Mouse (Mus musculus) T-helper 2 cell (primary cell): ENCODE results near the gene C1qtnf7.

Experiments used
- in situ Hi-C: fragments of 300-600 bp; cut with MboI, MseI; formaldehyde crosslinking; loops from one replicate; pipeline ENCODE4 v1.15.1; 2025; ENCODE audit warnings: high pct_unique_total_duplicates

The C1qtnf7 gene

DNA sequence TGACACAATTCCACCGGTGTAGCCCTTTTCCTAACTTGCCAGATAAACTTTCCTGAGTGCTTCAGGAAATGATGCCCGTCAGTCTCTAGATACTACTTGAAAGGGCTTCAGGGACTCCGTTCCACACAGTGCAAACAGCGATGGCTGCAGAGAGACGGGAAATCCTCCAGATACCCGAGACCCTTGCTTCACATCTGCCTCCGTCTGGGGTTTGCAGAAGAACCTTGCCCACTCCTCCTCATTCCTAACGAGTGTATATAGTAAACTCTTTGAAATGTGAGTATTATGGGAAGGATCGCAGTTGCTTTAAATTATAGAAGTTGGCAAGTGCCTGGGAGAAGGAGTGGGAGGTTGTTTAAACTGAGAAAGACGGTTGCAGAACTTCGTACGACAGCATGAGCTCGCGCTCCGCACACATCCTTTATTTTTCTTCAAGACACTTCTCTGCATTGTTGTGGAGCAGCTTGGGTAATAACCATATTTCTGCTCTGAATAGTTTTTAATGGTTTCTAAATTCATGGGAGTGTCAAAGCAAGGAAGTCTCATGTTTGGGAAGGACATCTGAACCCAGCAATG, at the start of gene C1qtnf7:
C1qtnf7 (plus strand) TSS at position 138 of the 576 bp plus-strand sequence.
- in situ Hi-C loops, result no loop called here

DNA sequence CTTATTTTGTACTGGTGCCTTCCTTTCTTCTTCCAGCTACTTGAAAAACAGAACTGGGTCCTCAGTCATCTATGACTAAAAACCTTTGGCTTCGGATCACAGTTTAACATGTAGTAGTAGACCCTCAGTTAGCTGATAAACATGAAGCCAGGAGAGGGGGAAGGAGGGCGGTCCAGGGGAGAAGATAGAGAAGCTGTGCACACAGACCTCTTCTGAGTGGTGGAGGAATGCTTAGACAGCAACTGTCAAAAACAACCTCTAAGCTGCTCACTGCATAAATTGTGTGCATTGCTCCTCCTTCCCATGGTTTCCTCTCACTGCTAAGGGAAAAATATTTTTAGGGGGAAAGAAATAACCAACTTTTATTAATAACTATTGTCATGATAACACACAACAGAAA, 48.6 kb upstream of the C1qtnf7 start:
- in situ Hi-C loops, result no loop called here

DNA sequence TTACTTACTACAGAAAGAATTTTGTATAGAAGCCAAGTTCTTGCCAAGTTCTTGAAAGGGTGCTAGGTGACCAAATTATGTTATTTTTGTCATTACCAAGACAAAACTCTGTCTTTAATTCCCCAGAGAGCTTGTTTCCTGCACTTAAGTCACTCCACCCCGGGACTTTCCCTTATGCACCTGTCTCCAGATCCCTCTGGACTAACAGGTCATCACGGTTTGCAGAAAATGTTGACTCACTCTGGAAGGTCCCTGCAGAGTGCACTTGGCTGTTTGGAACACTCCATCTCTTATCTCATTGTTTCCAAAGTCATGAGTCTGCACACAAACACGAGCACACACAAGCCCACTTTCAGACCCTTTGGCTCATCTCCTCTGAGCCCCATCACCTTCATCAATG, 48.1 kb upstream of the C1qtnf7 start:
- in situ Hi-C loops, result no loop called here

DNA sequence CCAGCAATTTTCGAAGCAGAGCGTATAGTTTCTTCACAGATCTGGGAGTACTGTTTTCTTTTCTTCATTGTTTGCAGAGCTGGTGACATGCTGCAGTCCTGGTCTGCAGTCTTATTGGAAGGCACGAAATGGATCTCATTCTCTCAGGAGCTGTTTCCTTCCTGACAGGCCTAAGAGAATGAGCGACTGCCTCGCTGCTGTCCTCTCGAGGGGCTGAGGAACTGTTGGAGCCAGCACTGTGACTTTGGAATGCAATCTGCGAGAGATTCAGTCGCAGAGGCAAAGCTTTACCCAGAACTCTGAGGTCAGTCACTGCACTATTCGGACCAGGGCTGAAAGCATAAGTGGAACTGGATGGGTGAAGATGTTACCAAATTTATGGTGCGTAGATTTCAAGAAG, 46.4 kb upstream of the C1qtnf7 start:
- in situ Hi-C loops, result no loop called here

DNA sequence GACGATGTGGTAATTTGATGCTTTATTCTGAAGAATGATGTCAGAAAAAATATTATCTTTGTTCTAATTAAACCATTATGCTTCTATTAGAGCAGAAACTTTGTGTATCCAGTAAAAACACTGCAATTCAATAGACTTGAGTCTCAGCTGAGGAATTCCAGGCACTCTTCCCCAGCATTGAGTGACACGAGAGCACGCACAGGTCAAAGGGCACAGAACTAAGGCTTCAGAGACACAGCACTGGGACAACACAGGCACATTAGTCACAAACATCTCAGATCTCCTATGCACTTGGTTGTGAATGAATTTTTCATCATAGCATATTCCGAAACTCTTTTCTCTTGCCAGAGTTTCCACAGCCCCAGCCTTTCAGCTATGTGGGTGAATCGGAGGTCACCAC, 37.4 kb upstream of the C1qtnf7 start:
- in situ Hi-C loops, result no loop called here

DNA sequence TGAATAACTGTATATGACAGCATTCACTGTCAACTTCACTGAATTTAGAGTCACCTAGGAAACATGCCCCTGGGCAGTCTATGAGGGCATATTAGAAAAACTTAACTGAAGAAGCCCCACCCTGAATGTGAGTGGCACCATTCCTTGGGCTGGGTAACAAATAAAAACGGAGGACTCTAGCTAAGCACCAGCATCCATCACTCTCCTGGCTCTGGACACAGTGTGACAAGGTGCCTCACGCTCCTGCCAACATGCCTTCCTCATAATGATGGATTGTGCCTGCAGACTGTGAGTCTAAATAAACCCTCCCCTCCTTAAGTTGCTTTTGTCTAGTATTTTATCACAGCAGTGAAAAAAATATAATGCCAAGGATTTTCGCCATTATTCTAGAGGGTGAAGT, 35.3 kb upstream of the C1qtnf7 start:
- in situ Hi-C loops, result no loop called here

DNA sequence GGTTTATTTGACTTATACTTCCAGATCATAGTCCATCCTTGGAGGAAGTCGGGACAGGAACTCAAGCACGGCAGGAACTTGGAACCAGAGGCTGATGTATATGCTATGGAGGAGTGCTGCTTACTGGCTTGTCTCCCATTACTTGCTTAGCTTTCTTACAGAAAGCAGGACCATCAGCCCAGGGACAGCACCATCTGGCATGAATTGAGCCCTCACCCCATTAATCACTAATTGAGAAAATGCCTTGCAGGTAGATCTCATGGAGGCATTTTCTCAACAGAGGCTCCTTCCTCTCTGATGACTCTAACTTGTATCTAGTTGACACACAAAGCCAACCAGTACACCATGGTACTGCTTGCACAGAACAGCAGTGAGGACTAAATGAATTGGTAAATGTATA, 34.6 kb upstream of the C1qtnf7 start:
- in situ Hi-C loops, result no loop called here

DNA sequence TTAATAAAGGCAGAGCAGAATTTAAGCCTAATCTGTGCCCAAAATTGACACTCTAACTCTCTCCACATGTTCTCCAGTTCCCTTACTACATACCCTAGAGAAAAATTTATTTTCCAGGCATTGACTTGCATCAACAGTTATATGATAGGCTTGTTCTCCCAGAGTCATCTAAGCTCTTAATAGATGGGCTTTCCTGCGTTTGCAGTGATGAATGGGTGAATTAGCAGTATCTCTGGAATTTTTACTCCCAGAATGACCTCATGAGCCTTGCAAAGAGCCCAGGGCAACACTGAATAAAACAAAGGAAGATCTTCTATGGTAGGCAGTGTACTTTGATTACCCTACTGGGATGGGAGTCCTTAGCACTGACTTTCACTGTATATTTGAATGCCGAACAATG, 33.5 kb upstream of the C1qtnf7 start:
- in situ Hi-C loops, result no loop called here

DNA sequence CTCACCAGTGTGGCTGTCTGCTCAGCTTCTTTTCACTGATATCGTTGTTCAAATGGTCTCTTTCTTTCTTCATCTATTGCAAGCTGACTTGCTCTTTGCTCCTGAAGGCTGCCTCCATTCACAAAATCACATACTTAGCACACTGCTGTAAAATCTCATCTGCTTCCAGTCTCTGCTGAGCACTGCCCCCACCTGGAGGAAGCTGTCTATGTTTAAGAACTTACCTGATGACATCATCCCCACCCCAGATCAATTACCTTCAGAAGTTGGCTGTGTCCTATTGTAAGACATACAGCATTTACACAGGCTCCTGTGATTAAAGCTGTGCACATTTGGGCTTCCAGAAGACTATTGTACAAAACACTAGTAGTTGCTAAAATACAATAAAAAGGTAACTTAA, 13.5 kb upstream of the C1qtnf7 start:
- in situ Hi-C loops, result loop anchor here (10.0 kb wide), 1 partner anchor 1543 kb away; no protein-coding TSS in a partner anchor

DNA sequence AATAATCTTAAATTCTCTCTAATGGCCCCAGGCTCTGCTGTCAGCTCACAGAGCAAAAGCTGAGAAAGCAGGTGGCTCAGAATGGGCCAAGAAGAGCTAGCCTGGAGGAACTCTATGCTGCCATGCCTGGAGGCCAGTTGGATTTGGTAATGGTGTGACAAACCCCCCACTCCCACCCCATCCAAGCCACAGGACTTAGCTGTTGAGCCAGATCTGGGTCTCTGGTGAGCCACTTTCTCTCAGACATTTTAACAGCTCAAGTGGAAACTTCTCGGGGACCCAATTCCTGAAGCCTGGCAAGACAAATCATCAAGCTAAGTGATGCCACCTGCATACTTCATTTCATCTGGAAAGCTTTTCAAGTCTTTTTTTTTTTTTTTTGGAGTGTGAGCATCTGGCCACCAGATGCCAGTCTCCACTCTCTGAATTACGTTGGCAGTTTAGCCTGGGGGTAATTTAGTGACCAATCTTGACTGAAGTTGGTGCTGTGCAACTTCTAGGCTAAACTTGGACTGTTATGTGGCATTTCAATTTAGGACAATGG, 11.0 kb upstream of the C1qtnf7 start:
- in situ Hi-C loops, result loop anchor here (10.0 kb wide), 1 partner anchor 1540 kb away; no protein-coding TSS in a partner anchor

DNA sequence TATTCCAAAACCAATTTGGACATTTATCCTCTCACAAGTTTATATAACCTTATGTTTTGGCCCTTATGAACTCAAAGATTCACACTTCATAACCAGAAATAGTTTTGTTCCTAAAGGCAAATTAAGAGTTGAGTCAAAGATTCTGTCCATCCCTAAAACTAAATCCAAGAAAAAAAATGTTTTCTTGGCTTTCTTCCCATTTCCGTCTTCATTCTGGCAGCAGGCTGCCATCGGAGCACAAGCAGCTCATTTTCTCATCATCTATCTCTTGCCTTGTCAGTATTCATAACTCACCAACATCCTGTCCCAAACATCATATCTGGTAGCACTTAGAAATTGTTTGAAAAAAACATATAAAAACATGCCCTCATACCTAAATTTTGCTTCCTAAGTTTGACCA, 6.9 kb upstream of the C1qtnf7 start:
- in situ Hi-C loops, result loop anchor here (10.0 kb wide), 1 partner anchor 1536 kb away; no protein-coding TSS in a partner anchor

DNA sequence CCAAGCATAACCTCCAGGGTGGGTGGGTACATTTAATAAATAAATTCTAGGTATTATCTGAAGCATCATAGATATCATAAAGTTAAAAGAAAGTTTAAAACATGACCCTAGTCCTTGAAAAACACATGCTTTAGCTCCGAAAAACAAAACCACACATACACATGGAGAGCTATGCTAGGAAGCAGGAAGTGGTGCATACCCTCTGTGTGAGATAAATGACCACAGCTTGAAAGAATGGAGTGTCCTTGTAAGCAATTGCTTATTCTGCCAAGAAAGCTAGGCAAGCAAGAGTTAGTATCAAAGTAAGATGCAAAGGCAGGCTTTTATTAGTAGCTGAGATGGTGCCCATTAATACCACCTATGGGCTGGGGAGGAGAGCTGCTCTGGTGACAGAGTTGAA, 6.4 kb upstream of the C1qtnf7 start:
- in situ Hi-C loops, result loop anchor here (10.0 kb wide), 1 partner anchor 1536 kb away; no protein-coding TSS in a partner anchor

DNA sequence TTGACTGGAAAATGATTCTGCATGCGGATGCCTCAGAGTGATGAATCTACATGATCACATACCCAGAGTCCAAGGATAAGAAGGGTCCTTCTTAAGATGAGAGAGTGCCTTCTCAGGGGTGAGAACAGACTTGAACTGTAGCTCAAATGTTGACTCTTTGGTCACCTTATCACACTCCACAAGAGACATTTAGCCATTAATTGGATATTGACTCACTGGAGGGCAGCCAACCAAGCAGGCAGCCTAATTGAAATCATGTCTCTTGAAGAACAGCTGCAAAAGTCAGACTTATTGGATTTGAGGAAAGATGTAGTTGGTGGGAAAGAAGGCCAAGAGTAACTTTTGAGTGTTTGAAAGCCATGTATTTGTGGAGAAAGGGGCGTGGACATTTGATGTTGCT, 4.2 kb upstream of the C1qtnf7 start:
- in situ Hi-C loops, result no loop called here

DNA sequence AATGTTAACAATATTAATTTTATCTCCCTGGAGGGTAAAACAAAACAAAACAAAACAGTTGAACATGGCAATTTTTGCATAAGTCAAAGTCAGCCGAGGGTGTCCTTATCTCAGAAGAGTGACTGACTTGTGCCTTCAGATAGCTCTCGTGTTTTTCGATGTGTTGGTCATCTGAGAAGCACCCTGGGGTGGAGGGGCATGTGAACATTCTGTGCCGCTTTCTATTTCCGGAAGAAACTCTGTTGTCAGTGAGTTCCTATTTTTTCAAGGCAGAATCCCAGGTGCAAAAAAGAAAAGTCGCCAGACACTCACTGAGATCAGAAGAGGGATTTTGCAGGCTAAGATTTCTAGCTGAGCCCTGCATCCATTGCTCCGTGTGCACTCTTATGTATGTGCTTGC, 1.2 kb downstream of the C1qtnf7 start:
- in situ Hi-C loops, result no loop called here

DNA sequence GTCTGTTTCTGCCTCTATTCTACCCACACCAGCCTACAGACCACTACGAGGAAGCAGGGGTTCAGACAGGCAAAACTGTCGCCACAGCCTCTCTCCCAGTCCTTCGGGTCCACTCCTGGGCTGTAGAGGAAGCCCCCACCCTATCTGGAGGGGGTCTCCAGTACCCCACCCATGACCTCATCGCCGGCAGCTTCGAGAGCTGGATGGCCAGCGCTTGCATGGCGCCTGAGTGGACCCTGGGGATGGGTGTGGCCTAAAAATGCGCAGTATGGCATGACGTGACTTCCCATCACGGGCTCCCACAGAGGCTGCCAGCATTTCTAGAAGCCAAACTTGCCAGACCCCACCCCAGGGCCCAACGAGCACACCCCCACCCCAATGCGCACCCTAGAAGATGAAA, 2.0 kb downstream of the C1qtnf7 start:
- in situ Hi-C loops, result no loop called here

DNA sequence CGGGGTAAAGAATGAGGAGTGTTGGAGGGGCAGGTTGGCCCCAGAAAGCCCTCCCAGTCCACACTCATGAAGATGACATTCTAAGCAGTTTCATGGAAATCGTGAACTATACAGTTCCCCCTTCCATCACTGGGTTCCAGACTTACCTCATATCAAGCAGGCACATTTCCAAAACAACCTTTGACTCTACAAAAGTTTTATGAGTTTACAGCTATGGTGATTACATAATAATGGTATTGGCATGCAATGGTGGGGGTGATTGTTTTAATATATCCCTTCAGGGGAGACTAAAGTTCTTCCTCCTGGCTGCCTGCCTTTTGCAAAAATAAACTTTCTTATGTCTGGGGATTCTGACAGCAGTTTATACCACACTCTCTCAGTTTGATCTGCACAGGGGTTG, 4.6 kb downstream of the C1qtnf7 start:
- in situ Hi-C loops, result no loop called here

DNA sequence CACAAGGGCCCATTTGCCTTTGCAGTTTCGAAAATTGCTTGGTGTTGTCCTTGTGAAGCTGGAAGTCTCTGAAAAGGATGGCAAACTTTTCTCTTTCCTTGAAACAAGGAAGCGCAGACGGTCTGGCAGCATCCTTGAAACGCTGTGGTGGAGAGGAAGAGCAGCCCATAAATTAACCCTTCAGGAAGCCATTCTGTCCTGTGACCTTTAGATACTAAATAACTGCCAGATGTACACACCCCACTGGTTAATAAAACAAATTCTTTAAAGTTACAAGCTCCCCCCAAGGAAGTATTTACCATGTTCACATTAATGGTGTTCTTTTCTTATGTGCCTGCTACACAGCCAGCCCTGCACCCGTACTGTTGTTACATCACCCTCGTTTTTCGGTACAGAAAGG, 6.0 kb downstream of the C1qtnf7 start:
- in situ Hi-C loops, result no loop called here

DNA sequence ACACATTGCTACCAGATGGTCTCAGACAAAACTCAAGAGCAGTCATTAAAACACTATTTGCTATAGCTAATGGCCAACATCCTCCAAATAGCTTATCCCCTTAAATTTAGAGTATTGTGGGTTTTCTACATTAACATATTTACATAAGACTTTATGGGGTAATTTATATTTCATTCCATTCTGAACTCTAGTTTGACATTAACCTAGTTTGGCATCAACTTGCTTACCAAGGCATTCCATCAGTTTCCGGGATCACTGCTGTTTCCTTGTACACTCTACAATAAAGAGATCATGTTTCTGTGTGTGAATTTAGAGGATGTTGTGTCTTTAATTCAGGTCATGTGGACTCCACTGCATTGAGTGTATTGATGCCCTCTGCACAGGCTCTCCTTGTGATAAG, 7.5 kb downstream of the C1qtnf7 start:
- in situ Hi-C loops, result no loop called here

DNA sequence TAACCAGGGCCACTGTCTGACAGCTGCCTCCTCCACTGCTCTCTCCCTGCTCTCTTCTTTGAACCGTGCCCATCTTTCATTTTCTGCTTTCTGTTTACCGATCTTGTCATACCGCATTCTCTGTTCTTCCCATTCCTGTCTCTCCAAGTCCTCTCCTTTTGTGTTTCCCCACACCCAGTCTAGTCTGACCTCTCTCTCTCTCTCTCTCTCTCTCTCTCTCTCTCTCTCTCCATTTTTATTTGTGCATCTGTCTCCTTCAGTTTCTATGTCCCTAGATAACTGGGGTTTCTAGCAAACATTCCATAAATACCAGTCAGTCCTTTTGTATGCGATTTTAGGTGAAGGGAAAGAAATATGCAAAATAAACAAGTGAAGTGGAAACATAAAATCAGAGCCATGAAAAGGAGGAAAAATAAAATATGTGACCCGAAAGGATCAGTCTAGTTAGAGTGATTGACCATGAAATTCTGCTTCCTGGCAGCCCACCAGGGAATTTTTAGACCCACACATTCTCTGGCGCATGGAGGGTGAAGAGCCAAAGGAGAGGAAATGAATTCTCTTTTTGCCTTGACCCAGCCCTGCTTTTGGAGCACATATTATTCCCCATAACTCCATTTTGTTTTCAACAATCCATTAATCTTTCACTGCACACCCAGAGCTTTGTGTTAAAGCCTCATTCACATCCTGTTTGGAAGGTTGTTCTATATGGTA, 11.7 kb downstream of the C1qtnf7 start:
- in situ Hi-C loops, result no loop called here

DNA sequence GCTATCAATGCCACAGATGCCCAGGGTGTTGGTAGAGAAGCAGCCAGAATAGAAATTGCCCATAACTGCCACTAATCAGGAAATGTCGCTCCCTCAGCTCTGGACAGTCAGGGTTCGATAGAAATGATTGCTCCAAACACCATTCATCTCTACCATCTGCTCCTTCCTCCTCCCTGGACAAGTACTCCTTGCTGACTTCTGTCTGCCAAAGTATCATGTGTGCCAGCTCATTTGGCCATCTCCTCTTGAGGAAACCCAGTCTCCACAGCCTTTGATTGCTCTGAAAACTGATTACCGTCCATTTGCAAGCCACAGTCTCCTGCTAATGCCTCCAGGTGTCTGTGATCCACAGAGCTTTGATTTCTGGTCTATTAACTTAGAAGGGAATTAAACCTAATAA, 14.8 kb downstream of the C1qtnf7 start:
- in situ Hi-C loops, result no loop called here

DNA sequence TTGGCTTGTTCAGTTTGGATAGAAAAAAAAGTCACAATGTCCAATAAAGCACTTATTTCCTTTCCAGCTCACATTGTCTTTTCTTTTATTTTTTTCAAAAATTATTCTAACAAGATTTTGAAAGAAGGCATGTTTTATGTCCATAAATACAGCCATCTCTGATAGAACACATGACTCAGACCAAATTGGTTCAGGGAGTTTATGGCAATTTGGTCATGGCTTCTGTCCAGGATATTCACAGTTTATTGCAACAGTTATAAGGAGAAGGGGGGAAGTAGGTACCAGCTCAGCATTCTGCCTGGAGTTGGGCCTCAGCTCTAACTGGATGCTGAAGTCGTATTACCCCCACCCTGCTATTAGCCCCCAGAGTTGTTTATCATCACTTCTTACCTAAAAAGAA, 15.5 kb downstream of the C1qtnf7 start:
- in situ Hi-C loops, result no loop called here

DNA sequence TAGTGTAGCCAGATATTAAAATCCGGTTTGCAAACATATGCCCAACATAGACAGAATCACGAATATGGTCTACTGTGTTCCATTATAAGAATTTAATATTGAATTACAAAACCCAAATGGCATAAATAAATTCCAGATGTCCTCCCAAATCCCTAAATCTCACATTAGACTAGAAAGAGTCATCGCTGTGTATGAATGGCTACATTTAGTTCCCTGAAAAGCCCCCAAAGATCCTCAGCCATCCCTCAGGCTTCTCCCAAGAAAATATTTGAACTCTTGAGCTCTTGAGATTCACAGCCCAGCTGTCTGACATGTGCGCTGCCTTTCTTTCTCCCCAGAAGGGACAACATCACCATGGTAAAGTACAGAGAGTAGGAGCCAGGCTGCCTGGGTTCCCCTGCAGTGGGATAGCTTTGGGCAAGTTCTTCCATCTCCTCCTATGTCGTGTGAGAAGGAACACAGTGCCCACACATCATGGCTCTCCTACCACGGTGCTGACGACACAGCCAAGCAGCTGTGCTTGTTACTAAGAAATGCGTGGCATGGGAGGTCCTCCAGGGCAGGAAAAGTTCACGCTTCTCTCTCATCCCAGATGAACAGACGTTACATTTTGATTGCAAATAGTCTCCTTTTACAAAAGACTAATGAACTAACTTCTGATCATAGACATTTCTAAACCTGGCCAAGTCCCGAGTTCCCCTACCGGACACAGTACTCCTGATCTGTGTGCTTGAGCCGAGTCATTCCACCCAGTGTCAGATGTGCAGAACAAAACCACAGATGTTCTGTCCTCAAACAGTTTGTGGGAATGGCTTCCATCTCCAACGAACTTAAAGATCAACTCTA, 23.2 kb downstream of the C1qtnf7 start:
- in situ Hi-C loops, result no loop called here
